Mouse (Mus musculus) kidney, adult 2 months (tissue): ENCODE measurements at regions not wholly inside any gene's neighbourhood (a gene's known extent, or its start where the extent isn't known, plus 50 kb on each side); places are given as distances from the start of the nearest gene placed in this dataset.

ENCODE experiments used
- CTCF ChIP-seq: fragments of 200-500 bp; conservative IDR thresholded peaks from 2 replicates; pipeline ENCODE4 v1.5.1; 2011; ENCODE audit warnings: low read depth, mild to moderate bottlenecking, control low read depth, low read length, moderate library complexity, mixed read lengths; ENCODE audit not compliant: insufficient read depth, insufficient read length
- POLR2A ChIP-seq: fragments of 200-500 bp; IDR thresholded peaks from one replicate; pipeline ENCODE4 v1.6.1; 2011; ENCODE audit warnings: low read depth, low read length, control low read depth

DNA sequence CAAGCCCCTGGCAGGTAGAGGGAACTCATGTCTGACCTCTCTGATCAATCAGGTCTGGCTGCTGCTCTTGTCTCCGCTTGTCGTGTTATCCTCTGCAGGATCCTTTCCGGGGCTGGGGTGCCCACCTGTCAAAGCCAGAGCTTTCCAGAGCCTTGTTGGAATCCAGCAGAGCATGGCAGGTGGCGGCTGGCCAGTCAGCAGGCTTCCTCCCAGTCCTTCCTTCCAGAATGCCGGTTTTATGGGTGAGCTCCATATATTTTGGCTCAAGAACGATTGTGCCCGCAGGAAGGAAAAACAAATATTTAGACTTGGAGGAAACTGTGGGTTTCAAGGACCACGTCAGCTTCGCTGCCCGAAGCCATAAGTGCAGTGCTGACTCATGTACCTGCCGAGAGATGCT lies 66.3 kb upstream of the Msx1 start:
- no peak for TF ChIP-seq POLR2A
- no peak for TF ChIP-seq CTCF
